Mouse (Mus musculus): ENCODE data around the gene Cd300ld5. TPM values are rescaled to one million over a fixed set of nuclear protein-coding genes. Genes with fewer than 3 reads are reported as not detected.

The Cd300ld5 gene
- total and polyA plus RNA-seq, 2 experiments from 2014 or later = not detected

DNA sequence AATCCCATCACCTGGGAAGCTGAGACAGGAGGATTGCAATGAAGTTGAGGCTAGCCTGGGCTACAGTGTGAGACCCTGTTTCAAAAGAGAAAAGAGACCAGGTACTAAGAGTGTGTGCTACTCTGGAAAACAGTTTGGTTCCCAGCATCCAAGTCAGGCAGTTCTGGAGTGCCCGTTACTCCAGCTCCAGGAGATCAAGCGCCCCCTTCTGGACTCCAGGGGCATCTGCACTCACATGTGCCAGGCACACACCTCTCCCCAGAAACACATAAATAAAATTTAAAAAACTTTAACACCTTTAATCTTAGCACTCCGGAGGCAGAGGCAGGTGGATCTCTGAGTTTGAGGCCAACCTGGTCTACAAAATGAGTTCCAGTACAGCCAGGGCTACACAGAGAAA is 43.8 kb upstream of the Cd300ld5 start:
- Histone ChIP-seq H3K9ac (replicated peaks; ENCODE audit: low read length) (no peak overlapping the region), H3K4me1 (ENCODE audit: insufficient read depth, low read length) (0 out of 2 replicates have a peak, but pooled peaks cover 5% of the 10 kb centered on the region), H3K4me2 (ENCODE audit: low read depth, low read length) (no peak overlapping the region), H3K9me3 (ENCODE audit: low read length) (no peaks in the 10 kb centered on the region), H3K36me3 (ENCODE audit: insufficient read depth, low read length) (no peaks in the 10 kb centered on the region), H3K4me3 (ENCODE audit: low read length) (no peak overlapping the region), H3K27ac (no peak overlapping the region), H3K27me3 (ENCODE audit: insufficient read depth, low read length) (no peaks in the 10 kb centered on the region; the same call in 1 of the 2 replicates)
- DNase-seq (ENCODE audit: low spot score) = no peak
- no peak for ATAC-seq
- 68% methylated on average over 3 of the region's 3 CpGs for WGBS
- TF ChIP-seq CTCF (IDR thresholded peaks at IDR 0.05; ENCODE audit: low read depth) = no peak

DNA sequence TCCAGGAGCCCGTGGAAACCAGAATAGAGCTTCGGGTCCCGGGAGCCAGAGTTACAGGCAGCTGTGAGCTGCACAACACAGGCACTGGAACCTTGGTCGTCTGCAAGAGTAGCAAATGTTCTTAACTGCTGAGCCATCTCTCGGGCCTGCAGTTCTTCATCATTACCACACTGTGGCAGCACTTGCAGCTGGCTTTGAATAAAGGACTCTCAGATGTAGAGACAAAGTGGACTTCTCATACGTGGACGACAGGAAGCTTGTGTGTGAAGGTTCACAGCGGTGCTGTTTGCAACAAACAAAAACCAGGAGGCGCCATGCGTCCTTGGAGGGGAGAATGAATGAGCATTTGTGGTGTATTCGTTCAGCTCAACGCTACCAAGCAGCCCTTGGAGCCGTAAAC is 43.3 kb upstream of the Cd300ld5 start:
- Histone ChIP-seq H3K4me1 (ENCODE audit: insufficient read depth, low read length) (0 out of 2 replicates have a peak, but pooled peaks cover 5% of the 10 kb centered on the region), H3K4me3 (ENCODE audit: low read length) (no peak overlapping the region), H3K9ac (replicated peaks; ENCODE audit: low read length) (no peak overlapping the region), H3K4me2 (ENCODE audit: low read depth, low read length) (no peak overlapping the region), H3K36me3 (ENCODE audit: insufficient read depth, low read length) (no peaks in the 10 kb centered on the region), H3K9me3 (ENCODE audit: low read length) (no peaks in the 10 kb centered on the region), H3K27me3 (ENCODE audit: insufficient read depth, low read length) (no peaks in the 10 kb centered on the region; the same call in 1 of the 2 replicates), H3K27ac (no peak overlapping the region)
- ATAC-seq = no peak
- peak; percentile 84 for DNase-seq (ENCODE audit: low spot score)
- TF ChIP-seq CTCF (IDR thresholded peaks at IDR 0.05; ENCODE audit: low read depth) = peak; percentile 93
- WGBS = 33% methylated on average over 13 of the region's 13 CpGs

GRCm38 (mm10) chr11:115078680-115079079 is 41.1 kb upstream of the Cd300ld5 start:
- H3K36me3 ChIP-seq (ENCODE audit: insufficient read depth, low read length) = no peaks in the 10 kb centered on the region
- no peaks in the 10 kb centered on the region for H3K4me1 ChIP-seq (ENCODE audit: insufficient read depth, low read length)
- no peaks in the 10 kb centered on the region for H3K27me3 ChIP-seq (ENCODE audit: insufficient read depth, low read length)
- DNase-seq (ENCODE audit: low spot score) (no peak), ATAC-seq (no peak)
- no peak overlapping the region for H3K9ac ChIP-seq (replicated peaks; ENCODE audit: low read length)
- H3K4me2 ChIP-seq (ENCODE audit: low read depth, low read length) = no peak overlapping the region
- H3K27ac ChIP-seq = no peak overlapping the region
- H3K9me3 ChIP-seq (ENCODE audit: low read length) = no peaks in the 10 kb centered on the region
- no peak overlapping the region for H3K4me3 ChIP-seq (ENCODE audit: low read length)
- TF ChIP-seq CTCF (IDR thresholded peaks at IDR 0.05; ENCODE audit: low read depth) = no peak
- 83% methylated on average over 5 of the region's 5 CpGs for WGBS

- DNase-seq (ENCODE audit: low spot score) = no peak
- Histone ChIP-seq H3K27me3 (ENCODE audit: insufficient read depth, low read length) (no peaks in the 10 kb centered on the region), H3K9me3 (ENCODE audit: low read length) (no peaks in the 10 kb centered on the region), H3K4me1 (ENCODE audit: insufficient read depth, low read length) (no peaks in the 10 kb centered on the region), H3K27ac (no peak overlapping the region), H3K4me2 (ENCODE audit: low read depth, low read length) (no peak overlapping the region), H3K9ac (replicated peaks; ENCODE audit: low read length) (no peak overlapping the region), H3K4me3 (ENCODE audit: low read length) (no peak overlapping the region), H3K36me3 (ENCODE audit: insufficient read depth, low read length) (no peaks in the 10 kb centered on the region)
- 83% methylated on average over 1 of the region's 1 CpGs for WGBS
- TF ChIP-seq CTCF (IDR thresholded peaks at IDR 0.05; ENCODE audit: low read depth) = 0 out of 2 replicates have a peak, but pooled peaks have one; percentile 2
- ATAC-seq = no peak
Measured at GRCm38 (mm10) chr11:115077436-115077835, 39.9 kb upstream of the Cd300ld5 start.

DNA sequence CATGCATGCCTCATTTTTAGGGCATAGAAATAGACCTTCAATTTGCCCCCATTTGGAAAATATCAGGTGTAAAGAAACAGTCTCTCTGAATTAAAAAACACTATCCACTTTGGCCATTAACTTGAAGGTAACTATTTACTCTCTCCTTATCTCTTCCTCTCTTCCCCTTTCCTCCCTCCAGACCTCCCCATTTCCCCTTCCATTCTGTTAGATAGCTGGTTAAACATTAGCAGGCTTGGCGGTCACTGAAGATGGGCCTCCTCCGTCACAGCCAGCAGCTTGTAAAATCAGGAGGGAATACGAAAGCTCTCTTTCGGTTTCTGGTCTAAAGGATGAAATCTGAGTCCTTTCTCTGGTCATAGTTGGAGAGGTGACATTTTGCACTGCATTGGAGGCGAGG is 38.3 kb upstream of the Cd300ld5 start:
- H3K4me1 ChIP-seq (ENCODE audit: insufficient read depth, low read length) = peaks cover 5% of the 10 kb centered on the region; the same call in 1 of the 2 replicates
- H3K4me3 ChIP-seq (ENCODE audit: low read length) = no peak overlapping the region
- no peak overlapping the region for H3K4me2 ChIP-seq (ENCODE audit: low read depth, low read length)
- DNase-seq (ENCODE audit: low spot score) (no peak), ATAC-seq (no peak)
- H3K9ac ChIP-seq (replicated peaks; ENCODE audit: low read length) = no peak overlapping the region
- H3K27me3 ChIP-seq (ENCODE audit: insufficient read depth, low read length) = no peaks in the 10 kb centered on the region
- H3K27ac ChIP-seq = no peak overlapping the region
- no peaks in the 10 kb centered on the region for H3K36me3 ChIP-seq (ENCODE audit: insufficient read depth, low read length)
- 68% methylated on average over 5 of the region's 5 CpGs for WGBS
- H3K9me3 ChIP-seq (ENCODE audit: low read length) = no peaks in the 10 kb centered on the region
- TF ChIP-seq CTCF (IDR thresholded peaks at IDR 0.05; ENCODE audit: low read depth) = no peak

DNA sequence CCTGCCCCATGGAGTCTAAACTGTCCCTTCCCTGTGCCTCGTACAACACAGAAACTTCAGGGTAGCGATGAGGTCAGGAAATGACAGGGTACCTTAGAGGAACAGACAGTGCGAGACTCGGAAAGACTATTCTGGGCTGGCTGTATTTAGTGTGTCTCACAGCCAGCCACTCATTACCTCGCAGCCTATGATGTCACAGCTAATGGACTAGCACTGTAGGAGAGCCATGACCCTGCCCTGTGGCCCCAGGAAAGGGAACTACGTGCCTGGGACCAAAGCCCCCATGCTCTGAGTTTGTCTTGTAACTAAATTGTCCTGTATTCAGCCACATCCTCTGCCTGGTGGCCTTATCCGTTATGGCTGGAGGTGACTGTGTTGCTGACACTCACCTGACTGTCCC is 37.8 kb upstream of the Cd300ld5 start:
- peaks cover 5% of the 10 kb centered on the region; the same call in 1 of the 2 replicates for H3K4me1 ChIP-seq (ENCODE audit: insufficient read depth, low read length)
- TF ChIP-seq CTCF (IDR thresholded peaks at IDR 0.05; ENCODE audit: low read depth) = no peak
- DNase-seq (ENCODE audit: low spot score) (no peak), ATAC-seq (no peak)
- no peak overlapping the region for H3K4me2 ChIP-seq (ENCODE audit: low read depth, low read length)
- H3K9me3 ChIP-seq (ENCODE audit: low read length) = no peaks in the 10 kb centered on the region
- H3K36me3 ChIP-seq (ENCODE audit: insufficient read depth, low read length) = no peaks in the 10 kb centered on the region
- no peak overlapping the region for H3K9ac ChIP-seq (replicated peaks; ENCODE audit: low read length)
- 78% methylated on average over 7 of the region's 7 CpGs for WGBS
- H3K4me3 ChIP-seq (ENCODE audit: low read length) = no peak overlapping the region
- H3K27ac ChIP-seq = no peak overlapping the region
- no peaks in the 10 kb centered on the region for H3K27me3 ChIP-seq (ENCODE audit: insufficient read depth, low read length)

DNA sequence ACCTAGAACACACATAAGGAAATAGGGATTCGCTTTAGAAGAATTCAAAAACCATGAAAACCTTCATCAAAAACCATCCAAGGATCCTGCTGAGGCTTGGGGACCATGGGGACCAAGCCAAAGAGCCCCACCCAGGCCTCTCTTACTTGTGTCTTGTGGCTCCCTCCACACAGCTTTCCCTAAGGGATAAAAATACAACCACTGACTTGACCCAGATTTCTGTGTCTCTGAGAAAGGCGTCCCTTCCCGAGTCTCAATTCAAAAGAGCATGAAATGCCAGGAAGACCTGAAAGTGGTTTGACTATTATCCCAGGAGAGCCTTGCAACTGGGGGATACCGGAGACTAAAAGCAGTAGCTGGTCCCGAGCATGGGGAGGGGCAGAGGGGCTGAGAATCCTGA is 35.4 kb upstream of the Cd300ld5 start:
- Histone ChIP-seq H3K36me3 (ENCODE audit: insufficient read depth, low read length) (no peaks in the 10 kb centered on the region), H3K4me2 (ENCODE audit: low read depth, low read length) (no peak overlapping the region), H3K27ac (no peak overlapping the region), H3K9ac (replicated peaks; ENCODE audit: low read length) (no peak overlapping the region), H3K27me3 (ENCODE audit: insufficient read depth, low read length) (peaks cover 3% of the 10 kb centered on the region; the same call in 1 of the 2 replicates), H3K9me3 (ENCODE audit: low read length) (no peaks in the 10 kb centered on the region), H3K4me1 (ENCODE audit: insufficient read depth, low read length) (peaks cover 5% of the 10 kb centered on the region; the same call in 1 of the 2 replicates), H3K4me3 (ENCODE audit: low read length) (no peak overlapping the region)
- WGBS = 61% methylated on average over 5 of the region's 5 CpGs
- TF ChIP-seq CTCF (IDR thresholded peaks at IDR 0.05; ENCODE audit: low read depth) = no peak
- no peak for ATAC-seq
- no peak for DNase-seq (ENCODE audit: low spot score)
